ENCODE assay signal across 26 mouse cellular contexts in genomic region chr8:47791986-47792385, GRCm38 (mm10). TPM values are rescaled to one million over a fixed set of nuclear protein-coding genes. Genes with fewer than 3 reads are reported as not detected.
"Had no signal": no experiment of that assay in that cellular context is flagged by ENCODE, and none has a peak within 500 bp of the region (broad histone marks: within the 10 kb centered on the region; RNA-seq: fewer than 3 reads in every experiment).

No protein-coding gene starts in this region.

- DNase-seq: kidney, adult 2 months; kidney, postnatal 25 days; layer of hippocampus, adult 9-11 months; liver, postnatal 0 days; lung, embryonic 14.5 days; thymus, adult 18-20 months; thymus, postnatal 36 days had no signal

- ATAC-seq: intestine, postnatal 0 days; liver, postnatal 0 days; lung, postnatal 0 days had no signal

- H3K36me3 ChIP-seq: limb, embryonic 12.5 days; limb, embryonic 15.5 days; midbrain, embryonic 12.5 days had no signal

- H3K27ac ChIP-seq: kidney, postnatal 0 days; layer of hippocampus, adult 2 months; limb, embryonic 12.5 days; limb, embryonic 15.5 days; liver, embryonic 14.5 days; macrophage; midbrain, embryonic 12.5 days had no signal

- H3K9me3 ChIP-seq: limb, embryonic 15.5 days had no signal

- H3K9ac ChIP-seq: limb, embryonic 12.5 days; limb, embryonic 15.5 days; liver, embryonic 14.5 days; liver, postnatal 0 days; lung, embryonic 14.5 days; midbrain, embryonic 12.5 days had no signal

- H3K4me1 ChIP-seq: limb, embryonic 15.5 days had no signal

- H3K4me3 ChIP-seq: layer of hippocampus, adult 2 months; limb, embryonic 12.5 days; limb, embryonic 15.5 days; midbrain, embryonic 12.5 days had no signal

- H3K27me3 ChIP-seq: limb, embryonic 12.5 days; limb, embryonic 15.5 days; midbrain, embryonic 12.5 days had no signal

- H3K4me2 ChIP-seq: limb, embryonic 12.5 days; limb, embryonic 15.5 days; liver, embryonic 11.5 days; lung, embryonic 14.5 days; midbrain, embryonic 12.5 days had no signal

RNA-seq across cellular contexts. Expression of gene Cldn24, which starts 30.0 kb away (rescaled TPM):
- polyA plus RNA-seq: intestine, postnatal 0 days; kidney, adult 2 months; kidney, embryonic 14.5 days; kidney, postnatal 0 days; large intestine, adult 2 months; limb, embryonic 12.5 days; limb, embryonic 15.5 days; liver, embryonic 11.5 days; liver, embryonic 14.5 days; liver, postnatal 0 days; lung, embryonic 14.5 days; lung, postnatal 0 days; macrophage; midbrain, embryonic 12.5 days; midbrain, postnatal 0 days; neural tube, embryonic 11.5 days; neural tube, embryonic 14.5 days; spleen, adult 2 months; stomach, embryonic 16.5 days; urinary bladder, adult 2 months had no signal

RNA-seq across cellular contexts. Expression of gene Cldn22, which starts 32.3 kb away (rescaled TPM):
- polyA plus RNA-seq: intestine, postnatal 0 days; kidney, embryonic 14.5 days; kidney, postnatal 0 days; limb, embryonic 12.5 days; limb, embryonic 15.5 days; liver, embryonic 11.5 days; liver, embryonic 14.5 days; liver, postnatal 0 days; lung, embryonic 14.5 days; lung, postnatal 0 days; macrophage; midbrain, embryonic 12.5 days; midbrain, postnatal 0 days; neural tube, embryonic 11.5 days; neural tube, embryonic 14.5 days; small intestine, adult 2 months; stomach, embryonic 16.5 days had no signal
